8 mouse cellular contexts compared by ENCODE assay signal in the genomic region with DNA sequence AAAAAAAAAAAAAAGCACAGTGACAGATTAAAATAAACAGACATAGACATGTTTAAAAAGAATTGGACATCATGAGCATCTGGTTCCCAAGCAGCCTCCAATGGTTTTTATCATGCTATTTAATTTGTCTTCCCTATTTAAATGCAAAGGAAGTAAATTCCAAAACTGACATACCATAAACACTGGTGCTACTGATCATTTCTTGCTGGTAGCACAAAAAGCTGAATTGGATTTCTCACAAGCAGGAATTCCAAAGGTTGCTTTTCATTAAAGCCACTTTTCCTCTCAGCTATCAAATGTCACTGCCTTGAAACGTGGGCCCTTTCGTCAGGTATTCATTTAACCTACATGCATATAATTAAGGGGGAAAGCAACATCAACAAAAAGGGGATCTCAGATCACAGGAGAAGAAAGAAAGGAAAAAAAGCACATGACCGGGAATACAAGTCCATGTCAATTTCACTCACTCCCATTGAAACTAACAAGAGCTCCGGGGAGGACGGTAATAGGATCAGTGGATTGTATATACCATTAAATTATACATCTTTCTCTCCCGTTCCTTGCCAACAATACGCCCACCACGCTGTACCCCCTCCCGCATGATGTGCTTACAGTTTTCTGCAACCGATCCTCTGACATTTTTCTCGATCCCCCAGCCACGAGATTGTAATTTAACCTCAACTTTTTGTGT. TPM values are rescaled to one million over a fixed set of nuclear protein-coding genes. Genes with fewer than 3 reads are reported as not detected.
A peak's percentile ranks its signal among the peaks of the same experiment; 100 is the strongest.
DNase-seq lines count a peak whose midpoint lies in the region; ATAC-seq and TF ChIP-seq lines count a peak whose summit lies in the region.

No protein-coding gene starts in this region.

- H3K36me3 ChIP-seq in E14TG2a.4 (ENCODE audit: insufficient read depth, low read length): no peaks in the 10 kb centered on the region
- H3K36me3 ChIP-seq in forebrain, postnatal 0 days (ENCODE audit: insufficient read depth): no peaks in the 10 kb centered on the region
- H3K36me3 ChIP-seq in liver, embryonic 16.5 days (ENCODE audit: control insufficient read depth, insufficient read depth): no peaks in the 10 kb centered on the region

- no peak overlapping the region for H3K27ac ChIP-seq in forebrain, postnatal 0 days (ENCODE audit: low read depth, low read length)
- H3K27ac ChIP-seq in liver, embryonic 16.5 days (ENCODE audit: low read length): peak overlapping the region; percentile 37; the same call in 1 of the 2 replicates

- H3K4me3 ChIP-seq in E14TG2a.4 (replicated peaks; ENCODE audit: low read length): peak overlapping the region; percentile 86
- peak overlapping the region; percentile 66 for H3K4me3 ChIP-seq in forebrain, postnatal 0 days (ENCODE audit: low read depth, low read length)
- H3K4me3 ChIP-seq in liver, embryonic 16.5 days (ENCODE audit: low read depth, low read length): peak overlapping the region; percentile 58

- no peaks in the 10 kb centered on the region for H3K9me3 ChIP-seq in E14TG2a.4 (ENCODE audit: low read length)
- H3K9me3 ChIP-seq in forebrain, postnatal 0 days (ENCODE audit: low read length): no peaks in the 10 kb centered on the region
- no peaks in the 10 kb centered on the region for H3K9me3 ChIP-seq in liver, embryonic 16.5 days (replicated peaks; ENCODE audit: control insufficient read depth, low read length)

- 2% methylated on average over 12 of the region's 12 CpGs for WGBS in forebrain, postnatal 0 days
- WGBS in liver, embryonic 16.5 days (ENCODE audit: insufficient replicate concordance): 2% methylated on average over 12 of the region's 12 CpGs

- H3K9ac ChIP-seq in forebrain, postnatal 0 days: peak overlapping the region; percentile 66
- no peak overlapping the region for H3K9ac ChIP-seq in liver, embryonic 16.5 days (ENCODE audit: low read depth, low read length)

- H3K4me2 ChIP-seq in forebrain, postnatal 0 days (ENCODE audit: low read depth): peak overlapping the region; percentile 91
- H3K4me2 ChIP-seq in liver, embryonic 16.5 days (ENCODE audit: low read depth, low read length): peak overlapping the region; percentile 10

- peaks cover 12% of the 10 kb centered on the region for H3K27me3 ChIP-seq in E14TG2a.4 (ENCODE audit: insufficient read depth, low read length)
- H3K27me3 ChIP-seq in forebrain, postnatal 0 days (ENCODE audit: insufficient read depth, low read length): peaks cover 9% of the 10 kb centered on the region
- peaks cover 23% of the 10 kb centered on the region for H3K27me3 ChIP-seq in liver, embryonic 16.5 days (ENCODE audit: control insufficient read depth, insufficient read depth, low read depth, low read length)

- ATAC-seq in forebrain, postnatal 0 days: no peak
- ATAC-seq in liver, embryonic 16.5 days (ENCODE audit: low read depth): no peak
- ATAC-seq in frontal cortex, adult (ENCODE audit: low TSS enrichment): no peak

- TF ChIP-seq CTCF in E14TG2a.4 (conservative IDR thresholded peaks at IDR 0.05; ENCODE audit: low read length): no peak
- no peak for TF ChIP-seq CTCF in forebrain, postnatal 0 days (IDR thresholded peaks at IDR 0.05; ENCODE audit: low read depth)

- DNase-seq in adrenal gland, postnatal 10 days: peak; percentile 13
- DNase-seq in adrenal gland, adult 8-10 months: no peak
- peak; percentile 56 for DNase-seq in forebrain, postnatal 0 days
- DNase-seq in ovary, postnatal 36 days (ENCODE audit: low spot score): no peak
- no peak for DNase-seq in right cerebral cortex, adult 18-20 months

- peaks cover 9% of the 10 kb centered on the region for H3K4me1 ChIP-seq in E14TG2a.4 (replicated peaks; ENCODE audit: low read depth, low read length)
- H3K4me1 ChIP-seq in forebrain, postnatal 0 days (ENCODE audit: insufficient read depth): peaks cover 5% of the 10 kb centered on the region; the same call in 1 of the 2 replicates
- no peaks in the 10 kb centered on the region for H3K4me1 ChIP-seq in liver, embryonic 16.5 days (ENCODE audit: control insufficient read depth, low read depth, low read length)

RNA-seq across cellular contexts. Expression of a gene that starts 1.0 kb away (rescaled TPM):
- 1 to 10 TPM; 3.7 to 5.3 TPM for total RNA-seq in adrenal gland, postnatal 10 days (2021)
- total RNA-seq in adrenal gland, adult 8-10 months (2022): 1 to 10 TPM; 4.5 to 6.5 (median 5.9) TPM
- total RNA-seq in forebrain, postnatal 0 days (2014; rRNA removed): 4.1 and 10.7 TPM in 2 replicates
- polyA plus RNA-seq in forebrain, postnatal 0 days (2015; fragmentation: Nextera tagmentation; extraction: Ambion mirVana): 3.5 and 11.6 TPM in 2 replicates
- 1.8 and 2.8 TPM in 2 replicates for polyA plus RNA-seq in liver, embryonic 16.5 days (2015; fragmentation: Nextera tagmentation; extraction: Ambion mirVana)

Comparison
In these comparisons a context has a peak if more than half of its experiments do, and no peak if none do; other contexts are left out.
1. DNase-seq: peak in adrenal gland, postnatal 10 days (single experiment) and forebrain, postnatal 0 days (single experiment); none in adrenal gland, adult 8-10 months (single experiment), ovary, postnatal 36 days (single experiment) and right cerebral cortex, adult 18-20 months (single experiment).
2. Peak in every context shown above with its lines, with median percentiles within 50 percentile points of each other: H3K4me3 ChIP-seq.